Mouse (Mus musculus): ENCODE results near the gene Cyct.

DNA sequence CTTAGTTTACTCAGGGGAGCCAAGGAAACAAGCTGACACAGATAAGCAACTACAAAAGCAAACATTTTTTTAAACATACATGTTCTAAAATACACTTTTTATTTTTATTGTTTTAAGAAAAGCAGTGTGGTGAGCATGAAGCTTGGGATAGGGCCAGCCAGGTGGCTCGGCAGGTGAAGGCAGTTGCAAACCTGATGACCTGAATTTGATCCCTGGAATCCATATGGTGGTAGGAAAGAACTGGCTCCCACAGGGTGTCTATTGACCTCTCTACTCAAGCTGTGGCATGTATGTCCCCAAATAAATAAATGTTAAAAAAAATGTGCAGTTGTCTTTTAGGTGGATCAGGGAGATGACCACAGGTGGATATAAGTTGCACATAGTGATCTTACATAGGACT is 49.3 kb upstream of the Cyct start:
- TF ChIP-seq CTCF (IDR thresholded peaks at IDR 0.05; ENCODE audit: low read depth) (no peak), EP300 (IDR thresholded peaks at IDR 0.05; ENCODE audit: low read depth) (no peak)

All from liver, postnatal 0 days (tissue).